Mouse (Mus musculus) frontal cortex, postnatal 36 days (tissue): Measurements from ENCODE around the gene Gm13691.
"Not testable (repeated sequence)": the region's sequence is repeated elsewhere in the genome, so short reads cannot be mapped to it uniquely, and the experiment has no call there.

ENCODE experiments used
- DNase-seq, 2 experiments: peaks; one replicate each; pipeline ENCODE4 v3.0.0; 2022; ENCODE audit warnings: low spot score in 2 of 2

Gene Gm13691

GRCm38 (mm10) chr2:84032505-84032904 is 42.2 kb downstream of the Gm13691 start:
- peak in 1 of 2 experiments; percentile 65 for DNase-seq

GRCm38 (mm10) chr2:84035997-84036396 is 45.6 kb downstream of the Gm13691 start:
- no peak for DNase-seq

- DNase-seq = no peak
Observed at GRCm38 (mm10) chr2:84037304-84037703, 47.0 kb downstream of the Gm13691 start.

- not testable (repeated sequence) for DNase-seq
Observed at GRCm38 (mm10) chr2:84037943-84038342, 47.6 kb downstream of the Gm13691 start.

- DNase-seq = no peak
Observed at GRCm38 (mm10) chr2:84039277-84039676, 48.9 kb downstream of the Gm13691 start.
